Mouse (Mus musculus) liver, embryonic 14.5 days (tissue): Measurements from ENCODE around the gene Csdc2. TPM values are rescaled to one million over a fixed set of nuclear protein-coding genes. Genes with fewer than 3 reads are reported as not detected.

Experiments
- ATAC-seq: fragments of 200-750 bp; cut with Nextera tagmentation; 2 replicates; pipeline ENCODE4 v1.8.0; 2017; ENCODE audit warnings: moderate number of reproducible peaks, mild to moderate bottlenecking, moderate library complexity; ENCODE audit not compliant: insufficient read depth
- DNase-seq, 3 experiments: peaks; one replicate each; pipeline ENCODE4 v3.0.0-alpha.2; 2012 to 2013; ENCODE audit warnings: low read depth in 3 of 3, low spot score in 3 of 3
- H3K27ac ChIP-seq: fragments of 300-500 bp; sonication (generic); 2 replicates; pipeline ENCODE4 v1.5.1; 2014; ENCODE audit warnings: moderate library complexity, mild to moderate bottlenecking, control low read depth, inconsistent platforms
- H3K27me3 ChIP-seq: fragments of 300-500 bp; sonication (generic); 2 replicates; pipeline ENCODE4 v1.6.1; 2014; ENCODE audit warnings: mild to moderate bottlenecking, low read length, moderate library complexity; ENCODE audit not compliant: control insufficient read depth, insufficient read depth
- H3K36me3 ChIP-seq: fragments of 300-500 bp; sonication (generic); replicated peaks from 2 replicates; pipeline ENCODE4 v1.6.1; 2014; ENCODE audit warnings: low read depth; ENCODE audit not compliant: control insufficient read depth, insufficient read depth
- H3K4me1 ChIP-seq, 2 experiments: fragments of 200-500 bp in 1 of 2; fragments of 300-500 bp in 1 of 2; sonication (generic) in 1 of 2; replicated peaks; 2 replicates each; pipeline ENCODE4 v1.6.1; 2012 to 2014; ENCODE audit warnings: antibody characterized with exemption in 1 of 2, inconsistent platforms in 1 of 2, low read length in 1 of 2; ENCODE audit not compliant: control insufficient read depth in 2 of 2, insufficient read depth in 2 of 2
- H3K4me2 ChIP-seq: fragments of 300-500 bp; sonication (generic); 2 replicates; pipeline ENCODE4 v1.6.1; 2014; ENCODE audit warnings: low read depth, mild to moderate bottlenecking, control low read depth, moderate library complexity
- H3K4me3 ChIP-seq, 2 experiments: fragments of 200-500 bp in 1 of 2; fragments of 300-500 bp in 1 of 2; sonication (generic) in 1 of 2; 2 replicates each; pipeline ENCODE4 v1.5.1; 2012 to 2014; ENCODE audit warnings: low read depth in 2 of 2, low read length in 2 of 2, mild to moderate bottlenecking in 2 of 2, control low read depth in 1 of 2, inconsistent platforms in 1 of 2, moderate library complexity in 1 of 2; ENCODE audit not compliant: insufficient read depth in 1 of 2
- H3K9ac ChIP-seq: fragments of 300-500 bp; sonication (generic); replicated peaks from 2 replicates; pipeline ENCODE4 v1.6.1; 2014; ENCODE audit warnings: mild to moderate bottlenecking, control low read depth, moderate library complexity
- H3K9me3 ChIP-seq: fragments of 300-500 bp; sonication (generic); 2 replicates; pipeline ENCODE4 v1.6.1; 2016; ENCODE audit warnings: low read length, mixed read lengths; ENCODE audit not compliant: control insufficient read depth
- CTCF ChIP-seq: IDR thresholded peaks from 2 replicates; pipeline ENCODE4 v1.5.1; 2016; ENCODE audit warnings: antibody characterized with exemption, low read depth, control low read depth
- EP300 ChIP-seq: IDR thresholded peaks from 2 replicates; pipeline ENCODE4 v1.6.1; 2016; ENCODE audit warnings: antibody characterized with exemption, low read depth
- WGBS: fragments of 180-500 bp; shearing (Covaris S2); extraction: QIAGEN DNeasy Blood & Tissue Kit; methylation state at CpG from one replicate; pipeline ENCODE4 v1.1.7; 2014; ENCODE audit not compliant: insufficient replicate concordance; 5-methylcytosine and 5-hydroxymethylcytosine counted together
- polyA plus RNA-seq, 2 experiments: library from polyadenylated mRNA; depleted of rRNA in 1 of 2; stranded (reverse) in 1 of 2; unstranded in 1 of 2; fragments of >200 nt; fragmentation: Nextera tagmentation in 1 of 2; extraction: Ambion mirVana in 1 of 2; gene quantifications; 2 replicates each; pipeline versions ENCODE4 v1.2.1 to v1.2.3; 2012 to 2014

Gene Csdc2
- polyA plus RNA-seq, 2 experiments, result 0.45 to 0.52 TPM

DNA sequence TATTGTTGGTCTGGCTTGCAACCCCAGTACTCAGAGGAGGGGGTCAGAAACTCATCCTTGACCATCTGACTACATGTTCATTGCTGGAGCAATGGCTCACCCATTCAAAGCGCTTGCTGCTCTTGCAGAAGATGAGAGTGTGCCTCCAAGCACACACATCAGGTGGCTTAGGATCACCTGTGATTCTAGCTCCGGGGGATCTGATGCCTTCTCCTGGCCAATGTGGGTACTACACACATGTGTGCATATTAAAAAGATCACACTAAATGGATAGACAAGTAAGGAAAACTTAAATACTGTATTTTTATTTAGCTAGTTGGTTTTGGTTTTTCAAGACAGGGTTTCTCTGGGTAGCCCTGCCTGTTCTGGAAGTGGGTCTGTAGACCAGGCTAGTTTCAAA, 4.5 kb downstream of the Csdc2 start:
- no peak overlapping the region for H3K4me2 ChIP-seq
- no peak overlapping the region for H3K4me3 ChIP-seq
- H3K9me3 ChIP-seq, result no peaks in the 10 kb centered on the region
- H3K27me3 ChIP-seq, result peaks cover 20% of the 10 kb centered on the region
- no peak for ATAC-seq
- TF ChIP-seq EP300 (no peak), CTCF (peak; percentile 50)
- no peak overlapping the region for H3K27ac ChIP-seq
- H3K4me1 ChIP-seq, result peaks cover 0 to 10% of the 10 kb centered on the region in 2 experiments; a peak in 3 of 4 replicates
- H3K9ac ChIP-seq, result no peak overlapping the region
- 77% methylated on average over 2 of the region's 2 CpGs for WGBS
- DNase-seq, result no peak
- H3K36me3 ChIP-seq, result no peaks in the 10 kb centered on the region

DNA sequence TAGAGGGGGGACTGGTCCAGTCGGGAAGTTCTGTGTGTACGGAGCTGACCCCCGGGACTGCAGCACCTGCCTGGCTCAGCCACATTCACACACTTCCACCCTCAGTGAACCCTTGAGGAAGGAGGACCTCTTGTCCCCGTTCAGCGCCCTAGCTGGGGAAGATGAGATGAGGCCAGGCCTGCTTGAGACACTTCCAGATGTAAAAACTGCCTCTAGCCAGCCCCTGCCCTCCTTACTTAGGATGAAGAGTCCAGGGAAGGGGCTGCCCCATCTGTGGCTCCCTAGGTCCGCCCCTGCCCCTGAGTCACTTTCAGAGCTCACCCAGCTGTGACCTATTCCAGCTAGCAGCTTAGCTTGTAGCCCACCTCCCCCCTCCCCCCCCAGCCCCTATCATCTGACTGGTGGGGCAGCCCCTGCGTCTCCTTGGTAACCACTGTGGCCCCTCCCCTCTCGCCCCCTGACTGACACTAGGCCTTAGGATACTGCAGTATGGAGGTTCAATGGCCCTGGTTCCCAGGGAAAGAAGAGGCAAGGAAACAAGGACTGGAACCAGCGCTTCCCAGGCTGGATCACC, 6.7 kb downstream of the Csdc2 start:
- Histone ChIP-seq H3K4me1 (peaks cover 0 to 10% of the 10 kb centered on the region in 2 experiments; a peak in 3 of 4 replicates), H3K4me3 (no peak overlapping the region), H3K27me3 (no peaks in the 10 kb centered on the region), H3K27ac (no peak overlapping the region), H3K9ac (no peak overlapping the region), H3K36me3 (no peaks in the 10 kb centered on the region), H3K4me2 (no peak overlapping the region), H3K9me3 (no peaks in the 10 kb centered on the region)
- whole genome bisulfite sequencing, result 25% methylated on average over 9 of the region's 9 CpGs
- DNase-seq, result no peak
- no peak for ATAC-seq
- TF ChIP-seq CTCF (no peak), EP300 (no peak)

GRCm38 (mm10) chr15:81949076-81949475, 12.5 kb downstream of the Csdc2 start:
- Histone ChIP-seq H3K4me3 (no peak overlapping the region), H3K4me1 (no peaks in the 10 kb centered on the region; a peak in 1 of 4 replicates), H3K27me3 (no peaks in the 10 kb centered on the region), H3K9ac (no peak overlapping the region), H3K4me2 (no peak overlapping the region), H3K9me3 (no peaks in the 10 kb centered on the region), H3K27ac (no peak overlapping the region), H3K36me3 (no peaks in the 10 kb centered on the region)
- no peak for ATAC-seq
- no peak for DNase-seq
- TF ChIP-seq CTCF (no peak), EP300 (no peak)
- 63% methylated on average over 10 of the region's 10 CpGs for WGBS

GRCm38 (mm10) chr15:81949476-81950131, 13.0 kb downstream of the Csdc2 start:
- Histone ChIP-seq H3K4me3 (no peak overlapping the region), H3K27ac (no peak overlapping the region), H3K4me1 (no peaks in the 10 kb centered on the region; a peak in 1 of 4 replicates), H3K36me3 (no peaks in the 10 kb centered on the region; the same call in 1 of the 2 replicates), H3K4me2 (no peak overlapping the region), H3K9ac (no peak overlapping the region), H3K27me3 (no peaks in the 10 kb centered on the region), H3K9me3 (no peaks in the 10 kb centered on the region)
- WGBS, result 69% methylated on average over 11 of the region's 11 CpGs
- no peak for DNase-seq
- ATAC-seq, result no peak
- TF ChIP-seq EP300 (no peak), CTCF (no peak)

DNA sequence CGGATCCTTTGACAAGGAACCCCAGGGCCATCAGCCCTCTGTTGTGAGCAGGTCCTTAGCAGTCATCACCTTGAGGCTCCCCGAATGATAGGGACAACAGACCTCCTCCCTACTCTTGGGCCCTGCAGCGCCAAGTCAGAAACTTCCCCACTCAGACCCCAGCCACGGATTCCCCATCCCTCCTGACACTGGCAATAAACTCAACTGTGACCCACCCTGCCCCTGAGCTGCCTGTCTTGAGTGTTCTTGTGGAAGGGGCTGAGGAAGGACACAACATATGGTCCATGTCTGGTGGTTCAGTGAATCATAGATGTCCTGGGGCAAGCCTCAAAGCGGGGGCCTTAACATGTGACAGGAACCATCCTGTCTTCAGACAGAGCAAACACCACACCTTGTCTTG, 14.2 kb downstream of the Csdc2 start:
- ATAC-seq (no peak), DNase-seq (no peak)
- Histone ChIP-seq H3K9me3 (no peaks in the 10 kb centered on the region), H3K27me3 (no peaks in the 10 kb centered on the region), H3K4me1 (no peaks in the 10 kb centered on the region; a peak in 1 of 4 replicates), H3K27ac (no peak overlapping the region), H3K4me2 (no peak overlapping the region), H3K36me3 (peaks cover 4% of the 10 kb centered on the region), H3K9ac (no peak overlapping the region), H3K4me3 (no peak overlapping the region)
- 77% methylated on average over 5 of the region's 5 CpGs for WGBS
- TF ChIP-seq EP300, result no peak
